Mouse (Mus musculus) embryonic facial prominence, embryonic 14.5 days (tissue): Measurements from ENCODE around the gene Spred2. TPM values are rescaled to one million over a fixed set of nuclear protein-coding genes. Genes with fewer than 3 reads are reported as not detected.
A peak's percentile ranks its signal among the peaks of the same experiment; 100 is the strongest.

Experiments used
- ATAC-seq: fragments of 200-750 bp; cut with Nextera tagmentation; 2 replicates; pipeline ENCODE4 v1.8.0; 2017; ENCODE audit warnings: low read depth, moderate number of reproducible peaks, moderate TSS enrichment
- DNase-seq: peaks from one replicate; pipeline ENCODE4 v3.0.0-alpha.2; 2015; ENCODE audit warnings: low spot score
- H3K27ac ChIP-seq: fragments of 300-500 bp; sonication (generic); replicated peaks from 2 replicates; pipeline ENCODE4 v1.5.1; 2014; ENCODE audit warnings: low read depth, mild to moderate bottlenecking, low read length, moderate library complexity
- H3K27me3 ChIP-seq: fragments of 300-500 bp; sonication (generic); replicated peaks from 2 replicates; pipeline ENCODE4 v1.6.1; 2014; ENCODE audit warnings: low read length; ENCODE audit not compliant: control insufficient read depth, insufficient read depth
- H3K36me3 ChIP-seq: fragments of 300-500 bp; sonication (generic); 2 replicates; pipeline ENCODE4 v1.6.1; 2014; ENCODE audit warnings: low read length, mixed read lengths; ENCODE audit not compliant: control insufficient read depth, insufficient read depth
- H3K4me1 ChIP-seq: fragments of 300-500 bp; sonication (generic); 2 replicates; pipeline ENCODE4 v1.6.1; 2014; ENCODE audit warnings: antibody characterized with exemption, low read length; ENCODE audit not compliant: control insufficient read depth, insufficient read depth
- H3K4me2 ChIP-seq: fragments of 300-500 bp; sonication (generic); 2 replicates; pipeline ENCODE4 v1.6.1; 2014; ENCODE audit warnings: low read depth, mild to moderate bottlenecking, low read length, moderate library complexity, mixed read lengths
- H3K4me3 ChIP-seq: fragments of 300-500 bp; sonication (generic); 2 replicates; pipeline ENCODE4 v1.5.1; 2014; ENCODE audit warnings: low read depth, mild to moderate bottlenecking, low read length
- H3K9ac ChIP-seq: fragments of 300-500 bp; sonication (generic); 2 replicates; pipeline ENCODE4 v1.6.1; 2014; ENCODE audit warnings: low read depth, mild to moderate bottlenecking, low read length, moderate library complexity, mixed read lengths
- H3K9me3 ChIP-seq: fragments of 300-500 bp; sonication (generic); 2 replicates; pipeline ENCODE4 v1.6.1; 2016; ENCODE audit warnings: low read length; ENCODE audit not compliant: control insufficient read depth
- WGBS: fragments of 180-500 bp; shearing (Covaris S2); extraction: QIAGEN DNeasy Blood & Tissue Kit; methylation state at CpG from one replicate; pipeline ENCODE4 v1.1.7; 2014; 5-methylcytosine and 5-hydroxymethylcytosine counted together
- polyA plus RNA-seq: library from polyadenylated mRNA; unstranded; fragments of >200 nt; fragmentation: Nextera tagmentation; extraction: Ambion mirVana; gene quantifications from 2 replicates; pipeline ENCODE4 v1.2.1, GENCODE M21; 2014

Spred2 gene
- polyA plus RNA-seq, 1 experiment from 2014 or later = 8.7 TPM

DNA sequence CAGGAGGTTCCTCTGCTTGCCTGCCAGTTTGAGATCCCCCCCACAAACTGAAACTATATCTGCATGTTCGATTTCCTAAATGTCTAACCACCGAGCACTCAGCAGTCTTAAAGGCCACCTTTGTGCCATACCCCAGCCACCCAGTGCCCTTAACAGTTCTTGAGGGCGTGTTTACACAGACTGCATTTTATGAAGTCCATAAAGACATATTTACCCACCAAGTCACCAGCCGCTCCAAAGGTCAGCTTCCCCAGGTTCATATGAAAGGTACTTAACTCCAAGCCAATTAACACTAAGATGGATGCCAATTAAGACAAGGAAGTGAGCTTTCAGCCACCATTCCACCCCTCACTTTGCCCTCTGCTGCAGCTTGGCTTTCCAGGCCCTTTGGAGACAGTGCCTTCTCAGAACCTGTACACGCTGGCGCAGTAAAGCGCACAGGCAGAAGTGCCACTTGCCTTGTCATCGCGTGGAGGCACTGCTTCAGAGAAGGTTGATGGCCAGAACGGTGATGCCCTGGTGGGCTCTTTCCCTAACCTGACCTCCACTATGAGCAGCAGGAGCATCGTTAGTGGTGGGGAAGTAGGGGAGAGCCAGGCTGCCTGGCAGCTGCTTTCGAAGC, 17.1 kb downstream of the Spred2 start:
- DNase-seq = no peak
- Histone ChIP-seq H3K9ac (no peak overlapping the region), H3K4me1 (0 out of 2 replicates have a peak, but pooled peaks cover 5% of the 10 kb centered on the region), H3K36me3 (peaks cover 10% of the 10 kb centered on the region; the same call in 1 of the 2 replicates), H3K4me3 (no peak overlapping the region), H3K9me3 (0 out of 2 replicates have a peak, but pooled peaks cover 4% of the 10 kb centered on the region), H3K27ac (no peak overlapping the region), H3K27me3 (no peaks in the 10 kb centered on the region), H3K4me2 (no peak overlapping the region)
- ATAC-seq = no peak
- 79% methylated on average over 12 of the region's 12 CpGs for WGBS

DNA sequence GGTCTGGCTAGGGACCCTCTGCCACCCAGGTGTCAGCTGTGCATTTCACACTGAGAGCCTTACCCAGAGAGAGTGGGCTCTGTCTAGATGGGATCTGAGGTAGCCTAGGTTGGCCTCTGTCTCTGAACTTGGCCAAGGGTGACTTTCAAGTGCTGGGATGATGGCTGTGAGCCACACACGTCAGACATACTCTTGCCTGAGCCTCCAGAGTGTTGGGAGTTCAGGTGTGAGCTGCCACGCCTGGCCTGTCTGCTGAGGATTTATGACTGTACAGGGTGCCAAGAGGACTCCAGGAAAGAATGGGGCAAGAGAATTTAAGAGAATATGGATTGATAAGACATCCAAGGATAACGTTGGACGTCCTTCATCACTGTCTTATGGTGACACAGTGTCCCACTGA, 17.8 kb downstream of the Spred2 start:
- WGBS = 85% methylated on average over 4 of the region's 4 CpGs
- DNase-seq (no peak), ATAC-seq (no peak)
- Histone ChIP-seq H3K36me3 (peaks cover 10% of the 10 kb centered on the region; the same call in 1 of the 2 replicates), H3K4me3 (no peak overlapping the region), H3K9me3 (0 out of 2 replicates have a peak, but pooled peaks cover 4% of the 10 kb centered on the region), H3K4me2 (no peak overlapping the region), H3K27me3 (no peaks in the 10 kb centered on the region), H3K4me1 (0 out of 2 replicates have a peak, but pooled peaks cover 5% of the 10 kb centered on the region), H3K9ac (no peak overlapping the region), H3K27ac (no peak overlapping the region)

DNA sequence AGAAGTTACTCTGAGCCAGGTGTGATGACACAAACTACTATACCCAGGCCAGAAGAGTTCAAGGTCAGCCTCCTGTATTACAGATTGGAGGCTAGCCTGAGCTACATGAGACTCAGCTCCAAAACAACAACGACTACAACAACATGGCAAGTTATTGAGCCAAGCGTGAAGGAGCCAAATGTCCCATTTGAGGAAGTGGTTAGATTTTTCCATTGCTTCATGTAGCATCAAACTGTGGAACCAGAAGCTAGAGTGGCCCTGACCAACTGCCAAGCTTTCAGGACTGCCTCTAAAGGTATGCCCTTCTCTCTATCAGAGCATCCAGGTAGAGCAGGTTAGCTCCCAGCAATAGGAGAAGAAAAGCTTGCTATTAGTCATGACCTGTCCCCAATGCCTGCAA, 19.6 kb downstream of the Spred2 start:
- peaks cover 10% of the 10 kb centered on the region; the same call in 1 of the 2 replicates for H3K36me3 ChIP-seq
- H3K27ac ChIP-seq = no peak overlapping the region
- H3K9ac ChIP-seq = no peak overlapping the region
- H3K4me3 ChIP-seq = no peak overlapping the region
- no peak for ATAC-seq
- WGBS = 86% methylated on average over 2 of the region's 2 CpGs
- H3K4me1 ChIP-seq = peaks cover 14% of the 10 kb centered on the region; the same call in 1 of the 2 replicates
- H3K9me3 ChIP-seq = 0 out of 2 replicates have a peak, but pooled peaks cover 4% of the 10 kb centered on the region
- no peak for DNase-seq
- H3K4me2 ChIP-seq = no peak overlapping the region
- H3K27me3 ChIP-seq = no peaks in the 10 kb centered on the region

- WGBS = 78% methylated on average over 6 of the region's 6 CpGs
- Histone ChIP-seq H3K4me1 (peaks cover 16% of the 10 kb centered on the region), H3K4me2 (no peak overlapping the region), H3K27me3 (no peaks in the 10 kb centered on the region), H3K36me3 (peaks cover 10% of the 10 kb centered on the region; the same call in 1 of the 2 replicates), H3K4me3 (no peak overlapping the region), H3K27ac (no peak overlapping the region), H3K9me3 (0 out of 2 replicates have a peak, but pooled peaks cover 4% of the 10 kb centered on the region), H3K9ac (no peak overlapping the region)
- ATAC-seq = no peak
- DNase-seq = no peak
These were observed 20.5 kb downstream of the Spred2 start for GRCm38 (mm10) chr11:19944701-19945100.

- Histone ChIP-seq H3K4me2 (no peak overlapping the region), H3K36me3 (peaks cover 10% of the 10 kb centered on the region; the same call in 1 of the 2 replicates), H3K9me3 (0 out of 2 replicates have a peak, but pooled peaks cover 4% of the 10 kb centered on the region), H3K27ac (no peak overlapping the region), H3K9ac (no peak overlapping the region), H3K4me1 (peaks cover 24% of the 10 kb centered on the region), H3K4me3 (no peak overlapping the region), H3K27me3 (no peaks in the 10 kb centered on the region)
- DNase-seq = no peak
- WGBS = 91% methylated on average over 6 of the region's 7 CpGs
- ATAC-seq = no peak
These were observed 22.5 kb downstream of the Spred2 start for GRCm38 (mm10) chr11:19946721-19947120.

- Histone ChIP-seq H3K9me3 (0 out of 2 replicates have a peak, but pooled peaks cover 4% of the 10 kb centered on the region), H3K9ac (no peak overlapping the region), H3K27ac (no peak overlapping the region), H3K4me3 (no peak overlapping the region), H3K4me1 (peaks cover 25% of the 10 kb centered on the region), H3K36me3 (peaks cover 10% of the 10 kb centered on the region; the same call in 1 of the 2 replicates), H3K27me3 (no peaks in the 10 kb centered on the region), H3K4me2 (no peak overlapping the region)
- DNase-seq (no peak), ATAC-seq (0 out of 2 replicates have a peak, but pooled peaks have one; percentile 7)
- 83% methylated on average over 7 of the region's 7 CpGs for whole genome bisulfite sequencing
These were observed 23.5 kb downstream of the Spred2 start for GRCm38 (mm10) chr11:19947626-19948135.

DNA sequence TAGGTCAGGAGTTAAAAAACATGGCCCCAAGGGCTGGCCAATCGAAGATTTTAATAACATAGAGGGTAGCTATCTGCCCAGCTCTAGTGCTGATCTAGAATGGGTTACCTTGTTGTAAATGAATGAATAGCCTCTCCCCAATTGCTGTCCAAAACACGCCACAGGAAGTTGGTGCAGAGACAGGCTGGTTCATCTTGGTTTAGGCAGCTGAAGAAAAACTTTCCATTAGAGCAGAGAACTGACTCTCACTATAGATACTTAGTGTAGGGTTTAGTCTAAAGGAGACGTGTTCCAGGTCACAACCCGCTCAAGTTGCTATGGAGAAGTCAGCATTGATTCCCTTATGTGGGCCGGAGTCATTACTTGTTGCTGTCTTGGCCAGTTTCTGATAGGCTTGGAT, 25.6 kb downstream of the Spred2 start:
- no peaks in the 10 kb centered on the region for H3K27me3 ChIP-seq
- H3K27ac ChIP-seq = peak overlapping the region; percentile 25; the same call in 1 of the 2 replicates
- H3K4me2 ChIP-seq = no peak overlapping the region
- H3K9me3 ChIP-seq = 0 out of 2 replicates have a peak, but pooled peaks cover 4% of the 10 kb centered on the region
- 75% methylated on average over 5 of the region's 5 CpGs for WGBS
- DNase-seq = no peak
- peaks cover 26% of the 10 kb centered on the region for H3K4me1 ChIP-seq
- H3K9ac ChIP-seq = no peak overlapping the region
- no peak overlapping the region for H3K4me3 ChIP-seq
- H3K36me3 ChIP-seq = peaks cover 10% of the 10 kb centered on the region; the same call in 1 of the 2 replicates
- ATAC-seq = no peak

DNA sequence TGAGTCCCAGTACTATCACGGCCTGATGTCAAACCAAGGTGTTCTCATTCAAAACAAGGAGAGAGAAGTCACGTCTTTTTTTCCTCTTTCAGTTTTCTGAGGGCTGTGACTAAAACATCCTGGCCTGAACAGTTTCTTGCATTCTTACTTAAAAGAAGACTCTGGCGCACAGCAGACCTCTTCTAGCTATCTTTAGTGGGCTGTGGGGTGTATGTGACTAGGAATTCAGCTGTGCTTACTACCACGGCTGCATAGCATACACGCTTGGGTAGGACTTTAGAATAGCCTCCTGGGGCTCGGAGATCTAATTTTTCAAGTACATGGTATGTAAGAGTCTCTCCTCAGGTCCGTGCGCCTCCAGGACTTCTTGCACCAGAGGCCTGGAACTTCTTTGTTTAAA, 26.0 kb downstream of the Spred2 start:
- Histone ChIP-seq H3K4me3 (no peak overlapping the region), H3K27me3 (no peaks in the 10 kb centered on the region), H3K36me3 (peaks cover 6% of the 10 kb centered on the region; the same call in 1 of the 2 replicates), H3K4me1 (peaks cover 29% of the 10 kb centered on the region), H3K27ac (peak overlapping the region; percentile 25), H3K9me3 (0 out of 2 replicates have a peak, but pooled peaks cover 4% of the 10 kb centered on the region), H3K9ac (no peak overlapping the region), H3K4me2 (no peak overlapping the region)
- no peak for DNase-seq
- 59% methylated on average over 8 of the region's 8 CpGs for WGBS
- ATAC-seq = no peak
